Mouse (Mus musculus) bone marrow, adult 2 months (tissue): Measurements from ENCODE around the gene 4930404N11Rik.

Experiments used
- CTCF ChIP-seq: fragments of 200-500 bp; IDR thresholded peaks from 2 replicates; pipeline ENCODE4 v1.5.1; 2011; ENCODE audit warnings: low read length, control low read depth; ENCODE audit not compliant: control insufficient read depth, insufficient read depth
- POLR2A ChIP-seq: fragments of 200-500 bp; IDR thresholded peaks from 2 replicates; pipeline ENCODE4 v1.6.1; 2011; ENCODE audit warnings: low read depth, mild to moderate bottlenecking, control low read depth, low read length, borderline replicate concordance; ENCODE audit not compliant: control insufficient read depth

DNA sequence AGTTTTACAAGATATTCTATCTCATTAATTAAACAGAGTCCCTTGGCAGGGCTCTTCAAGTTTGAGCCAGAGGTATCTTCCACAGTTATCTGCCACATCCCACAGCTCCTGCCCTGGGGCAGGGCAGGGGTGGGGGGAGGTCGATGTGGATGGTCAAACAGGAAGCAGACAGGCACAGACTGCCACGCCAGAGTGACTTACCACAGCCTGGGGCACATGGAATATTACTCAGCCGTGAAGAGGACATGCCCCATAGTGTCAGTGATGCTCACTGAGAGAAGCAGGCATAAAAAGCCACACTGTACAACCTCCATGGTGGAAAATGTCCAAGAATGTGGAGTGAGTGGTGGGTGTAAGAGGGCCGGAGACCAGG is 20.5 kb downstream of the 4930404N11Rik start:
- TF ChIP-seq CTCF (no peak), POLR2A (no peak)
